Mouse (Mus musculus) cerebellum, adult 9-10 months (tissue): ENCODE measurements around the gene Tmem59l.

Source experiments
- DNase-seq: peaks from one replicate; pipeline ENCODE4 v3.0.0; 2022

The Tmem59l gene

DNA sequence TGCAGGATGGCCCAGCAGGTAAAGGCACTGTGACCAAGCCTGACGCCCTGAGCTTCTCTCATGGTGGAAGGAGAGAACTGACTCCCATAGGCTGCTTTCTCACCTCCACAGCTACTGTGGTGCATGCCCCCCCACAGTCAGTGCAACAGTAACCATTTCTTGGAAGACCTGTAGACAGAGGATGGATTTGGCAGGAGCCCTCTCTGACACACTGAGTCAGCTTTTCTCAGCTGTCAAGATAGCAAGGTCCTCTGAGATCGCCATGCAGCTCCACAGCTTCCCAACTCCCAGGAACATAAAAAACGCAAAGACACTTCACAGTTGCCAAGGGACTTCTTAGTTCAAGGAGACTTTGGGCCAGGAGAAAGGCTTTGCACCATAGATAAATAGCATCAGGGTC lies 28.7 kb downstream of the Tmem59l start:
- no peak for DNase-seq

- DNase-seq: no peak
Observed at GRCm38 (mm10) chr8:70457882-70458281, 29.3 kb downstream of the Tmem59l start.

DNA sequence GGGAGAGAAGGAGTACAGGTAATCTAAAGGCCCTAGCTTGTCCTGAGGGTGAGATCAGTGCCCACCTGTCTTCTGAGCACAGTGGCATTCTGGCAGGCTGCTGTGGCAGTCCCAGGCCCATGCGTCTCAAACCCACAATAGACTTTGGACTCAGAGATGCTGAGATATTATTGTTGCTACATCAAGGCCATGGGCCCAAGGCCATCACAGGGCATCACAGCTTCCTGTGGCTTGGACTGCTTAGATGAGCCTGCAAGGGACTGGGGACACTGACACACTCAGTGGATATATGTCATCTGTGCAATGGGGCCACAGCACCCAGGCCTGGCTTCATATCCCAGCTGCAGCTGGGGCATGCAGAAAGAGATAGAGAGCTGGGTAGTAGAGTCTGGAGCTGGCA lies 30.2 kb downstream of the Tmem59l start:
- no peak for DNase-seq

DNA sequence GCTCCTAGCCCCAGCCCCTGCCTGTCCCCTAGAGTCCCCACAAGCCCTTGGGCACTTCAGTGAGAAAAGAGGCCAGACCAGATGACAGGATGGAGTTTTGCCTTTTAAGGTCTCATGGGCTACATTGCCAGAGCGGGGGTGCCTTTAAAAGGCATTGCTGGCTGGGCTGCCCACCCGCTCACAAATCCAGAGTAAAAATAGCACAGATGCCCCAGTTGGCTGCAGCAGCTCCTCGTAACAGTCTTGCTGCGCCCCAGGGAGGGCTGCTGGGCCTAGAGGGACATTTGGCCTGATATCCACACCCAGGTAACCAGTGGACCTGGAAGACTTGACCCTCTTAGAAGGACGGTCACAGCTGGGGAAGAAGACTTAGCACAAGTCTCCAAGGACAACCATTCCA lies 33.3 kb downstream of the Tmem59l start:
- DNase-seq: no peak

- no peak for DNase-seq
Observed at GRCm38 (mm10) chr8:70452196-70452966, 34.8 kb downstream of the Tmem59l start.

DNA sequence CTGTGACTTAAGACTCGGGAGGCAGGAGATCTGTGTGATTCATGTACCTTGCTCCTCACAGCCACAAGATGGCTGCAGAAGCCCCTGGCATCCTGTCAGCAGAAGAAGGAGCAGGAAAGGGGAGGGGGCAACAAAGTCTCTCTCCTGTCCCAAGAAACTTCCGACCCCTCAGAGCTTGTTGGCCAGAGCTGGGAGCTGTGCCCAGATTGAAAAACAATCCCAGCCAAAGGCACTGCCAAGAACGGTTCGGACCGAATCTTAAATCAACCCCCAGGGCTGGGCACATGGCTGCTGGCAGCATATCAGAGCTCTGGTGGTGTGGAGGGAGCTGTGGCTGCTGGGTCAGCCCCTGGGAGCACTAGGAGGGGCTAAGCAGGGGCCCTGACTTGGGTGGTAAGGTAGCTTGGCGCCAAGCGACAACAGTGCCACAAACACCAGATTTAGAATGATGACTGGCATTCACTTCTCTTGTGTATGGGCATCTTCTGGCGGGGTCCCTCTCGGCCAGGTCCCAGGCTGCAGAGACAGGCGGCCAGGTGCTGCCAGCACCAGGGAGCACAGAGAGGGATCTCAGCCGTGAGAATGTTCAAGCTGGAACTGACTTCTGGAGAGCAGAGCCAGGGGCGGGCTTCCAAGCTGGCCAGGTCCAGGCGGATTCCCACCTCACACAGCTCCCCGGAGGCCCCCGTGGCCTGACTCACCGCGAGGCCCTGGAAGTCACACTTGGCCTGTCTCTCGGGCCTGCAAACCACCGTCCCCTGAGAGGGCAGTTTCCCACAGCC lies 39.3 kb downstream of the Tmem59l start:
- DNase-seq: no peak

GRCm38 (mm10) chr8:70445988-70446387 lies 41.2 kb downstream of the Tmem59l start:
- no peak for DNase-seq

GRCm38 (mm10) chr8:70443326-70443725 lies 43.8 kb downstream of the Tmem59l start:
- no peak for DNase-seq

DNA sequence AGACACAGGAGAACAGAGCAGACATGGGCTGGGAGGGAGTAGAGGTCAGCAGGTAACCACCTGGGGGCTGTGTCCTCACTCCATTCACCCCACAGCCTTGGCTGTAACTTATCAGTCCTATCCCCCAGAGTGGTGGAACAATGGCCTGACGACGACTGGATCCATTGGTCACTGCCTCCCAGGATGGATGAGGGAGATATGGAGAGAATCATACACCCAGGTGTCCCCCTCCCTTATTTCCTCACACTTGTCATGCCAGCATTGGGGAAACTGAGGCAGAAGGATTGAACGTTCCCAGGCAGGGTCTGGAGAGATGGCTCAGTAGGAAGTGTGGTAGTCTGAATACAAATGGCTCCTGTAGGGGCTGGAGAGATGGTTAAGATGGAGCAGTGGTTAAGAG lies 45.6 kb downstream of the Tmem59l start:
- DNase-seq: no peak

DNA sequence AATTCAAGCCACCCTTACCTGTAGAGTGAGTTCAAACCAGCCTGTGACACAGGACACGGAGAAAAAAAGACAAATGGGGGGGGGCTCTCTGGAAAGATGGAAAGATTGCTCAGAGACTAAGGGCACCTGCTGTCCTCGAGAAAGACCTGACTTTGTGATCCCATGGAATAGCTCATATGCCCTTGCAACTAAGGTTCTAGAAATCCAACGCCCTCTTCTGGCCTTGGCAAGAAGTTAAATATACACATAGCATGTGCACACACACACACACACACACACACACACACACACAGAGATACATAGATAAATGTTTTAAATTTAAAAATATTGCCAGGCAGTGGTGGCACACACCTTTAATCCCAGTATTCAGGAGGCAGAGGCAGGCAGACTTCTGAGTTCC lies 46.9 kb downstream of the Tmem59l start:
- DNase-seq: no peak

DNA sequence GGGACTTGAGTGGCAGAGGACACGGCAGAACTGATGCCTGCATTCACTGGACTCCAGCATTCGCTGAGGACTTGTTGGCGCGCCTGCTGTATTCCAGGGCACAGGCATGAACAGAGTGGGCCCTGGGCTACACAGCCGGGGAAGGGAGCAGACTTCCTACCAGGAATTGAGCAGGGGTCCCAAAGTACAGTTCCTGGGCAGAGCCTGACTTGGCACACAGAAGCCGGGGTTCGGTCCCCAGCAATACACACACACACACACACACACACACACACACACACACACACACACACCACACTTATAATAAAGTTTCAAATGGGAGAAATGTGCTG lies 47.3 kb downstream of the Tmem59l start:
- no peak for DNase-seq

DNA sequence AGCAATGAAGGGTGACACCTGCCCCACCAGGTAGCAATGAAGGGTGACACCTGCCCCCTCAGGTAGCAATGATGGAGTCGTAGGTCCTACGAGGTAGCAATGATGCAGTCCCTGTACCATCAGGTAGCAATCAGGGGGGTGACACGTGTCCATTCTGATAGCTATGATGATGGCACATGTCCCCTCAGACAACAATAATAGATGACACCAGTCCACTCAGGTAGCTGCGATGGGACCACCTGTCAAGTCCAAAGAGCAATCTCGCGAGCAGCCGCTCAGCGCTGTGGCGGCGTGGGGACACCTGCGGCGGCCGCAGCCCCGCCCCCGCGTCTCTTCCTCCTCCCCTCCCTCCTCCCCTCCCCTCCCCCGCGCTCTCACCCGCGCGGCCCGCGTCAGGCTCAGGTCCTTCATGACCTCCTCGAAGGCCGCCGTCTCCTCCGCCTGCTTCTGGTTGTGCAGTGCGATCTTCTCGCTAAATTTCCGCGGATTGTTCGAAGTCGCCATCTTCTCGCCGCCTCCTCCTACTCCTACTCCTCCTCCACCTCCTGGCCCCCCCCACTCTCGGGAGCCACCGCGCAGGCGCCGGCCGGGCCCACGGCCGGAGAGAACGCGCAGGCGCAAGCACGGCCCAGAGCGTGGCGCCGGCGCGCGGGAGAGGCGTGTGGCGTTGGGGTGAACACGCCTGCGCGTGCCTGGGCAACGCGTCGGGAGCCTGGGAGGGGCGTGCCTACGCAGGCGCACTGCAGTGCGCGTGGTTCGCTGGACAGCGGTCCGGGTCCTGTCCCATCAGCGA lies 47.9 kb downstream of the Tmem59l start, which contains the start of gene Crtc1:
Gene Crtc1, minus strand, starts transcription at position 525 of the 793 bp plus-strand sequence.
- peak; percentile 98 for DNase-seq

GRCm38 (mm10) chr8:70438423-70438822 lies 48.7 kb downstream of the Tmem59l start:
- DNase-seq: no peak

GRCm38 (mm10) chr8:70435156-70435555 lies 52.0 kb downstream of the Tmem59l start:
- no peak for DNase-seq
